Mouse (Mus musculus) NIH3T3 (cell line): ENCODE data around the gene Celsr1.
A peak's percentile ranks its signal among the peaks of the same experiment; 100 is the strongest.
"Not testable (repeated sequence)": the region's sequence is repeated elsewhere in the genome, so short reads cannot be mapped to it uniquely, and the experiment has no call there.

Experiments
- DNase-seq: peaks from one replicate; pipeline ENCODE4 v3.0.0-alpha.2; 2012; ENCODE audit warnings: low read depth

Celsr1 gene

DNA sequence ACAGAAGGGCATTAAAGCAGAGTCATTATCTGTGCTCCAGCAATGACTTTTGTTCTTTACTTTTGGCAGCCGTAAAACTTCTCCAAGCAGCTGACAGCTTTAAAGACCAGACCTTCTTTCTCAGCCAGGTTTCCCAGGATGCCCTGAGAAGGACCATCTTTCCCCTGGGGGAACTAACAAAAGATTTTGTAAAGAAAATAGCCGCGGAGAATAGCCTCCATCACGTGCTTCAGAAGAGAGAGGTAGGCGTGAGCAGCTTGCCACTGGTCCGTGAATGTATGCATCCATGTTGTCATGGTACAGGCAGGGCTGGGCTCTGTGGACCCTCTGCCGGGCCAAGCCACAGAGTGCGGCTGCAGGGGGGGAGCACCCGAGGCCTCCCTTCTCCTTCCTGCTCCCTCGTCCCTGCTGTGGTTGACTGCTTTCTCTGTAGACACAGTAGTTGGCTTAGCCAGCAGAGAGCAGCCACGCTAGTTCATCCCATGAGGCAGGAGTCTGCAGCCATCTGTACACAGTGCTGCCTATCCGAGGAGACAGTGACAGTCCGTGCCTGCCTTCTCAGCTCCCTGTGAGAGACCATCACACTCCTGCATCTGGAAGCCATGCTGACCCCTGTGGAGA lies 141.0 kb downstream of the Celsr1 start:
- DNase-seq = no peak

DNA sequence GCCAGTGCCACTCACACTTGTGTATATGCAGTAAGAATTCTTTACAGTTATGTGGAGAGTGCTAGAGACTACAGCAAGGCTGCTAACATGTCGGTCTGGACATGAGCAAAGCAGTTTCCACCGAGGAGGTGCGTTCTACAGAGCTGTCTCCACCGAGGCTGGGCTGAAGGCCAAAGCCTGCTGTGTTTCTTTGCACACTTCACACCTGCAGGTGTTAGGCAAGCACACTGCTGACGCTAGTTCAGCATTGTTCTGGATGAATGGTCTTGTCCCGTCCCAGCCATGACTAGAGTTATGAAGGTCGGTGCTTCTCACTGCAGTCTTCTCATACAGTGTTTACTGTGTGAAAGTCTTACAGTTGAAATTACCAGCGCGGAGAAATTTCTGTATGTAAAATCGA lies 141.6 kb downstream of the Celsr1 start:
- DNase-seq = no peak

DNA sequence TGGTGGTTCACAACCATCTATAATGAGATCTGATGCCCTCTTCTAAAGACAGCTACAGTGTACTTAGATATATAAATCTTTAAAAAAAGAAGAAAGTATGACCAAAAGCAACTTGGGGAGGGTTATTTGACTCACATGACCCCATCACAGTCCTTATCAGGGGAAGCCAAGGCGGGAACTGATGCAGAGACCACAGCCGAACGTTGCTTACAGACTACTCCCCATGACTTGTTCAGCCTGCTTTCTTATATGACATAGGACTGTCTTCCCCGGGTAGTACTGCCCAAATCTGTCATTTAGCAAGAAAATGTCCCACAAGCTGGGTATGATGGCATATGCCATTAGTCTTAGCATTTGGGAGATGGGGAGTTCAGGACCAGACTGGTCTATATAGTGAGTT lies 144.3 kb downstream of the Celsr1 start:
- no peak for DNase-seq

DNA sequence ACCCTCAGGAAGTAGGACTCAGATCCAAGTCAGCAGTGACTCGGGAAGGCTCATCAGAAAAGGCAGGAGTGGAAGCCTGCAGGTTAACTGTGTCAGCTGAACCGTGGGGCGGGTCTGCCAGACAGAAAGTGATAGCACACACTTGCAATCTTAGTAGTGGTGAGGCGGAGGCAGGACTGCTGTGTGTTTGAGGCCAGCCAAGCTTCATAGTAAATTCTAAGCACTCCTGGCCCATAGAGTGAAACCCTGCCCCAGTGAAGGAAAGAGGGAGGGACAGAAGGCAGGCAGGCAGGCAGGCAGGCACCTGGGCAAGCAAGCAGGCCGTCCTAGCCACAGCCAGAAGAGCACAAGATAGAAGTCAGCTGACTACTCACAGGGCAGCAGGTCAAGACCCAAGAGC lies 148.0 kb downstream of the Celsr1 start:
- no peak for DNase-seq

DNA sequence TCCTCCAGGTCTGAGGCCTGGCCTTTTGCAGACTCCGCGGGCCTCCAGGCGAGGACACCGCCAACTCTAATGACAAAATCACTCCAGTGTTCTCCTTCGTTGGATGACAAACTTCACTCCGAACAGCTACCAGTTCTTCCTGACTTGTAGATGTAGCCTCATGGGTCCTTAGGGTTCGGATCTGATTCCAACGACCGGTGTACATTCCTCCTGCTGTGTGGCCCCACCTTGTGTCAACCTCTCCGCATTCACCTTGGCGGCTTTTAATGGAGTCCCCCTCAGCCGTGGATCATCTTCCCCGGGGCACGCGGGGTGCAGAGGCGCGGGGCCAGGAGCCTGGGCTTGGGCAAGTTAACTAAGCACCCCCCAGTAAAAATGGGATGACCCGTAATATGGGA lies 154.1 kb downstream of the Celsr1 start:
- DNase-seq = no peak

DNA sequence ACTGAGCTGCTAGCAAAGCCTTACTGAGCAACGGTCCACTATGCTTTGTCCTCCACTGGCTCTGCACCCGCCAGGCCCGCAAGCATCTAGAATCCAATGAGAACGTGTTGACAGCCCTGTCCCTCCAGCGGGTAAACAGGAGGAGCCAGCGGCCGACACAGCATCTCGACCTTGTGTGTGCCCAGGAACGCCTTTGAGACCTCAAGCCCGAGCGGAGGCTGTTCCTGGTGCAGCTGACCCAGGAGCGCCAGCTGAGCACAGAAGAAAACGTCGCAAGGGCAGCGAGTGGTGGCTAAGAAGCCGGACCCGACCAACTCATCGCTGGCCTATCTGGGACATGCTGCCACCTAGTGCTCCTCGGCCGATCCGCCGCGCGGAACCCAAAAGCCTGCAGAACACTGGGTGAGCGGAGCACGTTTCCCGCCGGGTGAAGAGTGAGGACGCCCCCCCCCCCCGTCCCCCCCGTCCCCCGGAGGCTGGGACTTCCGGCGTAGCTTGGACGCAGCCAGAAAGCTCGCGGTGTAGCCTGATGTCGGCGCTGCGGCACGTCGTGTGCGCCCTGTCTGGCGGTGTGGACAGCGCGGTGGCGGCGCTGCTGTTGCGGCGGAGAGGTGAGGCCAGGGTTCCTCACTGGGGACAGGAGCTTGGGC lies 154.6 kb downstream of the Celsr1 start, which contains the start of gene Trmu:
Gene Trmu, plus strand, starts transcription at position 465 of the 650 bp plus-strand sequence.
- DNase-seq = peak; percentile 95

DNA sequence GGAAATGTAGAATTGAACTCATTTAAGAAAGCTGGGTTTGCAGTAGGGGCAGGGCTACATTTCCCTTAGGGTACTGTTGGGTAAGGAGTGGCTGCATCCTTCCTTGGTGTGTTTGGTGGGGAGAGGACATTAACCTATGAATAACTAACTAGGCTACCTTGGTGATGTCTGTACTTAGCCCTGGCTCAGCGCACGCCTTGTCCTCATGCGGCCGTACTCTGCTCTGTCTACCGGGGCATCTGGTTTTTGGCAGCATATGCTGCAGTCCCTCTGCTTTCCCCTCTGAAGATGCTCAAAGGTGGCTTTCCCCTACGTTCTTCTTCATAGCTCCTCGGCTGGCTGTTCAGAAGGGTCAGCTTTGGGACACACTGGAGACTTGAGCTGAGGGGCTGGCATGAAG lies 156.2 kb downstream of the Celsr1 start:
- DNase-seq = no peak

DNA sequence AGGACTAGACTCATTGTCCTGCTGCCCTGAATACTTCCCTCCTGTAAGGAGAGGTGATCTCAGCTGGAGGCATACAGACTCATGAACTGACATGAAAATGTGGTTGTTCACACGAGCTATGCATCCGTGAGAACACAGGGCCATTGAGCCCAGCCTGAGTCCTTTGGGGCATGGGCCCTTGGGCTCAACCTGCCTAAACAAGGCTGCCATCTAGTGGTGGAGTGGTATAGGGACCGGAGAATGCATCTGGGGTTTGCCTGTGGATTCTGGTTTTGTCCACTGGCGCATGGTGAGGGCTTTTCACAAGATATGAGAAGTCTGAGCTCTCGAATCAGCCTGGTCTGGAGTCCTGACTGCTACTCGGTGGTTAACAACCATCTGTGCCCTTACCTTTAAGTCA lies 165.9 kb downstream of the Celsr1 start:
- DNase-seq = peak; percentile 87

DNA sequence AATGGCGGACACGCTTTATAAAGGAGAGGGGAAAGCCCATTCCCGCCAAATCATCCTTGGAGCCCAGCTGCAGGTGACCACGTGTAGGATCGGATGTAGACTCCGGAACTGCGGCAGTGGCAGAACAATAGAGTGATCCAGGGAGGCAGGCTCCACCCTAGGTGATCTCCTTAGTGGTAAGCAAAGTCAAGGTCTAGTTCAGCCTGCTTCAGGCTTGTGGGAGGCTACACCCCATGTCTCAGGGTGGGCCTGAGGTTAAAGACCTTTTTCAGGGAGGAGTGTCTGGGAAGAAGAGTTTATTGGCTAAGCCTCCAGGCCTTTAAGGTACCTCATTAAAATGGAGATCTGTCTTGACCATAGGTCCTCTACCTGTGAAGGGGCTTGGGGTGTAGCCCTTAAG lies 167.7 kb downstream of the Celsr1 start:
- not testable (repeated sequence) for DNase-seq

DNA sequence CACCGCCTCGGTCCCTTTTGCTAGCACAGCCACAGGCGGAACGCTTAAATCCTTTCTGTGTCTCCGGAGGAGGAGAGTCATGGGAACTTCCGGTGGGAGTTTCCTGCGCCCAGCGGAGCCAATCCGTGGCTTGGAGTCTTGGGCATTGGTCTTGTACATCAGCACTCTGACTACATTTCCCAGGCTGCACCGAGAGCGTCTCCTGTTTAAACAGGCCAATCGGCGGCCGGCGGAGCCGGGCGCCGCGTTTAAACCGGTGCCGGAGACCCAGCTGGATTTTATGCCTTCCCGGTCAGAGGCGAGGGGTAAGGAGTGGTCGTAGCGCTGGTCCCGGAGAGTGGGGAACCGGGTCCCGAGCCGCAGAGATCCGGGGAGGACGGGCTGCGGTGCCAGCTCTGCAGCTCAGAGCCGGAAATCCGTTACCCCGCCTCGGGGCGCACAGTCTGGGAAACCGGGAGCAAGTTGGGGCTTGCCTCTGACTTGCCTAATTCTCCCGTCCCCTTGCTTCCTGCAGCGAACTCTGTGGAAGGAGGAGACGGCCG lies 174.0 kb downstream of the Celsr1 start, which contains the start of gene Gtse1:
Gene Gtse1, plus strand, starts transcription at position 256 of the 542 bp plus-strand sequence.
- peak; percentile 97 for DNase-seq

DNA sequence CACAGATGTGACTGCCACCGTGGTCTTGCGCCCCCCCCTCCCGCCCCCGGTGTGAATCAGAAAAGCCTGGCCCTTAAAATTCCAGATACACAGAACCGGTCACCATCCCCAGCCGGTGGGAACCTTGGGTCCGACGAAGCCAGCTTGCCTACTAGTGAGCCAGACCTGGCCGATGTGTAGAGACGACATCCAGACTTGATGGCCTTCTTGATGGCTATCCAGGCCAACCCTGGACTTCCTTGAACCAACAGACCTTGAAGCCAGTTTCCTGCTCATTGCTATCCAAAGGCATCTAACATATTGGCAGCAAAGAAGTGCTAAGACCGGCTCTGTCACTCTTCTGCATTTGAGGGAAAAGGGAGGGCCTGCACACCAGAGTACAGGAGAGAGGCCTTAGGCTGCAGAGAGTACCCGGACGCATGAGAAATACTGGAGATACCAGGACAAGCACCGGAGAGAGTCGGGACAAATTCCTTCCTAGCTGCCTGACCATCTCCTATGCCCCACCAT lies 174.5 kb downstream of the Celsr1 start:
- no peak for DNase-seq

DNA sequence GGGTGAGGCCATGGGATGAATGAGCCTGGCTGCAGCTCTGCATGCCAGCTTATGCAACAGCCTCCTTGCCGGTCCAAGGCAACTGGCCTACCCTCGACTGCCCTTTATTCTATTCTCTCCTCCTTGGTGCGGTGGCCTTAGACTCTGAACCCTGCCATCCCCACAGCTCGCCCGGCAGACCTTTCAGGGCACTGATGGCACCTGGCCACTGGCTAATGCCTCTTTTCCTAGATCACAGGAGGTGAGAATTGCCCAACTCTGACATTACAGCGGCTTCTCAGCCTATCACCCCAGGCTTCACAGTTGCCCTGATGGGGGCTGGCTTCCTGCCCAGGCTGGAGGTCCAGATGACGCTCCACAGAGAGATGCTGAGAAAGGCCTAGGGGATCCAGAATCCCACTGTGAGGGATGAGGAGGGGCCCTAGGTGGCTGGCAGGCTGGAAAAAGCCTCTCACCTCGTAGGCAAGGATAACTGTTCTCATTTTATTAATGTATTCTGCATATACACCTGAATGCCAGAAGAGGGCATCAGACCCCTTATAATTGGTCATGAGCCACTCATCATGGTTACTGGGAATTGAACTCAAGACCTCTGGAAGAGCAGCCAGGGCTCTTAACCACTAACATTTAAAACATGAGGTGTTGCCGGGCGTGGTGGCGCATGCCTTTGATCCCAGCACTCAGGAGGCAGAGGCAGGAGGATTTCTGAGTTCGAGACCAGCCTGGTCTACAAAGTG lies 181.8 kb downstream of the Celsr1 start:
- peak; percentile 10 for DNase-seq
